Mouse (Mus musculus): ENCODE results near the gene Gm47969.

DNA sequence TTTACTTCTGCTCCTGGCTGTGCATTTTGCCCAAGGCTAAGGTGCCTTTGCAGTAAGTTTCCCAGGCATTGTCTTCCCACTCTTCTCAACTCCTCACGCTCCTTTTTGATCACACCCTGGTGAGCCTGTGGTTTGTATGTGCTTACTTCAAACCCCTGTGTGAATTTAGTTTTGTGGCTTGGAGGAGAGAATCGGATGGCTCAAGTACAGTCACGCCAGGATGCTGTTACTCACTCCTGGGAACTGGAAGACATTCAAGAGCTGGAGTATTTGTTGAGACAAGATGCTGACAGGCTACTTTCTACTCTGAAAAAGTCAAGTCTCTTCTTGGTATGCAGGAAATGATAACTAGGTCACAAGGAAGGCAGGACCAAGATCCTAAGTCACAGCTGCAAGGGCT lies 46.5 kb downstream of the Gm47969 start:
- TF ChIP-seq CTCF (IDR thresholded peaks at IDR 0.05; ENCODE audit: low read depth) (no peak), EP300 (IDR thresholded peaks at IDR 0.05; ENCODE audit: low read depth) (no peak)
